Mouse (Mus musculus) layer of hippocampus, postnatal 36 days (tissue): ENCODE results near the gene Cmtm7. TPM values are rescaled to one million over a fixed set of nuclear protein-coding genes. Genes with fewer than 3 reads are reported as not detected.
A peak's percentile ranks its signal among the peaks of the same experiment; 100 is the strongest.

Experiments
- DNase-seq, 2 experiments: peaks; one replicate each; pipeline ENCODE4 v3.0.0; 2022
- total RNA-seq, 2 experiments: library from RNA; stranded (reverse); gene quantifications; 2 replicates each; pipeline ENCODE4 v1.2.3; 2021

Gene Cmtm7
- total RNA-seq = 1 to 10 TPM; 3.5 to 4.5 TPM

DNA sequence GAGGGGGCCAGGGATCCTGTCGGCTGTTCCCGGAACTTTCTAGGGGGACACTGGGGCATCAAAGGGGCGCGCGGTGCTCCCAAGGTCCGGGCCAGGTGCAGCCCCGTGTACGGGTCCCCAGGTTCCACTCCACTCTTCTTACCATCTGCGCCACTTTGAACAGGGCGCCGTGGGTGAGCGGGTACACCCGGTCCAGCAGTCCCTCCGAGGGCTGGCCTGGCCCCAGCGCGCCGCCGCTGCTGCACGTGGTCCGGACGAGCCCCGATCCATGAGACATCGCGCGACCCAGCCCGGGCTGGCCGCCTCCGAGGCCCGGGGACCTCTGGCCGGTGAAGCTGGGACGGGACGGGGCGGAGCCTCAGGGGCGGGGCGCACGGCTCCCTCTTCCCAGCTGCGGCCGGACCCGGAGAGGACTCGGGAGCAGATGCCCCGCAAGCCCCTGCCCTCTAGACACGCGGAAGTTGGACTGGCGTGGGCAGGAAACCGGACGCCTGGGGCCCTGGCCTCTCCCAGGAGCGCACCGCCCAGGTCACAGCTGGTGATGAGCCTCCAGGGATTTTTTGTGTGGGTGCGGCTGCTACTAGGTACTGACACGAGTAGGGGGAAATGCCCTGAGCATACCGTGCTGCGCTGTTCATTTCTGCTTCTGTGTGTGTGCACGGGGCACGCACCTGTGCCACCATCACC is at the start of gene Cmtm7:
Gene Cmtm7 (minus strand): TSS at position 331 of the 687 bp plus-strand sequence.
- DNase-seq = peak in 1 of 2 experiments; percentile 31

DNA sequence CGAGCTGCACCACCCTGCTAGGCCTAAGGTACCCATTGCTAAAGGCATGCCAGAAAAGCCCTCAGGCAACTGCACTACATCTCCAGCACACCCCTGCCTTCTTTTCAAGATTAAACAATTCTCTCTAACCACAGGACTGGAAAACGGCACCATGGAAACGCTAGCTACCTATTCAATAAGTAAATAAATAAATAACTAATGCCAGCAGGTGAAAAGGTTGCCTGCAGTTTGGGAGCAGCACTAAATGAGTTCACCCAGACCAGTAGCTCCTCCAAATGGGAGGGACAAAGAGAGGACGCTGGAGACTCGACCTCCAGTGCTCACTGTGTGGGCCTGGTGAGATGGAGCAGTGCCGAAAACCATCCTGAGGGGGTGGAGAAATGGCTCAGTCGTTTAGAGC is 48.7 kb upstream of the Cmtm7 start:
- DNase-seq = no peak

DNA sequence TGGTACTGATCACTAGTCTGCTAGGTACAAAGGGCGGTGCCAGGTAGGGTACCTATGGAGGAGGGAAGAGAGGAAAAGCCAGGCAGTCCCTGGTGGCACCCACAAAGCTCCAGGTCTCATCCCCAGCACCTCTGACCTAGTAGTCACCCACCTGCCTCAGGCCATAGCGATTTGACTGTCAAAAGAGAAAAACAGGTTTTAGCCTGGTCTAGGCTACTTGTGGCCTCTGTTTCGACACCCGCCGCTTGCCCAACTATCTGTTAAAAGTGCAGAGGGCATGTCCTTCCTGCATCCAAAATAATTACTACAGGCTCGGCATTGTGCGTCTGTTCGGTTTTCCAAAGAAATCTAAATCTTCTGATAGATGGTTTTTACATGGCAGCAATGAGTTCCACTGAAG is 48.0 kb upstream of the Cmtm7 start:
- DNase-seq = no peak

DNA sequence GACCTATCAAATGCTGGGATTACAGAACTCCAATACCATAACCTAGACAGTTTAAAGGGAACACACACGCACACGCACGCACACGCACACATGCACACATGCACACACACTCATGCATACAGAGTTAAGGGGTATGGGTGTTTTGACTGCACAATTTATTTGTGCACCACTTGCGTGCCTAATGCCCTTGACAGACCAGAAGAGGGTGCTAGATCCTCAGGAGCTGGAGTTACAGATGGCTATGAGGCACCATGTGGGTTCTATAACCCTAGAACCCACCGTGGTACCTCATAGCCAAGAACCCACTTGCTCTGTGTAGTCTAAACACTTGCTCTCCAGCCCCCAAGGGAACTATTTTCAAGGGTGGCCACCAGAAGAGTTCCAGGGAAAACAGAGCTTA is 46.7 kb upstream of the Cmtm7 start:
- DNase-seq = no peak

DNA sequence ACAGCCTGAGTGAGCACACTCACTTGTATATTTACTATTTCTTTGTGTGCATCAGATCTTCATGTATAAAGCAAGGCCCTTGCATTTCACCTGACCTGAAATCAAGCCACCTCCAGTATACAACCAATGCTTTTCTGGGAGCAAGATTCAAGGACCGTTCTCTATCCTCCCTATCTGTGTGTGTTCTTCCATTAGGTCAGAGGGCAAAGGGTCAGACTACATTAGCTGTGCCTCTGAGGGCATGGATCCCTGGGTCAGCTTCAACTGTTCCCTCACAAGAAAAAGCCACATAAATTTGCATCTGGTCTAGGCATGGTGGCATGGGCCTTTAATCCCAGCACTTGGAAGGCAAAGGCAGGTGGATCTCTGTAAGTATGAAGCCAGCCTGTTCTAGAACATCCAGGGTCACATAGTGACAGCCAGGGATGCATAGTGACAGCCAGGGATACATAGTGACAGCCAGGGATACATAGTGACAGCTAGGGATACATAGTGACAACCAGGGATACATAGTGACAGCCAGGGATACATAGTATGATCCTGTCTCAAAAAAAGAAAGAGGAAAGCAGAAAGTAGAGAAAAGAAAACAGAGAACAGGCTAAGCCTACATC is 45.7 kb upstream of the Cmtm7 start:
- no peak for DNase-seq

DNA sequence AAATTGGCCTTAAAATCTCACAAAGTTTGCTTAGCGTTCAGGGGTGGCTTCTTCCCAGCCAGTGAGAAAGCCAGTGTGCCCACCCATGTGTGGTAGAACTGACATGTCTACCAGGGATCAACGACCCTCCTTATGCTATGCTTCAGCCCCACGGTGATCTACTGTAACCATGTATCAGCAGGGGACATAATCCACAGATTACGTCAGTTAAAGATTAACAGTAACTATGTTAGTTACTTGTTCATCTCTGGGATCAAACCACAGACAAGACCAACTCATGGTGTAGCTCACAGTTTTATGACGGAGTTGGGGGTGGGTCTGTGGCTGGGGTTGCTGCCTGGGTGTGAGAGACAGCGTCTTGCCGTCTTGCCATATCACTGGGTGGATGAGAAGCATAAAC is 42.5 kb upstream of the Cmtm7 start:
- DNase-seq = no peak

DNA sequence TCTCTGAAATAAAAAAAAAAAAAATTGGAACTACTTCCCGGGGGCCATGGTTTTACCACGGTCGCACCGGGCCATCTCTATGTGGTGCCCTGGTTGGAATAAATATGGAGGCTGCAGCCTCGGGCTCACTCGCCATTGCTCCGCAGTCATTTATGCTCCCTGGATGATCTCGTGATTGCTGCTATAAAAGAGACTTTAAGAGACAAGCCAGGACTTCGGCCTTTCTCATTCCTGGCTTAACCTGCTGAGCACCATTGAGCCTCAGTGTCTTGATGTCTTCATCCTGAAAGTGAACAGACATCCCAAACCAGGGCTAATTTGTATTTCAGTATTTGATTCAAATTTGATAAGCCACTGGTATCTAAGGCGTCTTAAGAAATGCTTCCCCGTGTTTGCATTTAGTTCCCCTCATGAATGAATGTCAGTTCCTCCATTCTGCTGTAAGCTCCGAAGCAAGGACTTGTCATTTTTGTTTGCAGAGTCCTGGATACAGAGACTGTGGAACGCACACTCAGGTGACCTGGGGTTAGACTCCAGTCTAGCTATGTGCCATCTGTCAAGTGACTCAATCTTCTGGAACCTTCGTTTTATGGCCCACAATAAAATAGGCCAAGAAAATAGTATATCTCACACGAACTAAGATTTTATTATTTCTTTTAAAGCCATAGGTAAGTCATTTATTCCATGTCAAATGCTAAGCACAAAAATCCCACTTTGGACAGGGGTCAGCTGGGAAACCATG is 40.1 kb upstream of the Cmtm7 start:
- DNase-seq = no peak

- no peak for DNase-seq
These were observed 37.3 kb upstream of the Cmtm7 start for GRCm38 (mm10) chr9:114818918-114819317.

- no peak for DNase-seq
These were observed 35.4 kb upstream of the Cmtm7 start for GRCm38 (mm10) chr9:114817012-114817411.

DNA sequence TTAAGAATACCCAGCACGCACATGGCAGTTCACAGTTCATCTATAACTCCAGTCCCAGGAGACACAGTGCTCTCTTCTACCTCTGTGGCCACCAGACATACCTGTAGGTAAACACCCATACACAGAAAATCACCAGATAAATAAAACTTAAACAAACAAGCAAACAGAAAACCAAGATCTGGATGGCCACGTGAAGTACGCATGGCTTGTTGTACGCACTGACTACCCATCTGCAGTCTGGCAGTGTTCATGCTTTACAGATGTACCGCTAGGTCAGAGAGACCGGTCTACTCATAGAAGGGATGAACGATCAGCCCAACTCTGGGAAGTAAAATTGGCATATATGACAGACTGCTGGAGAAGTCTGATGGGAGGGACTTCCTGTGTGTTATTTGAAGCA is 34.5 kb upstream of the Cmtm7 start:
- DNase-seq = no peak

- DNase-seq = no peak
These were observed 33.7 kb upstream of the Cmtm7 start for GRCm38 (mm10) chr9:114815315-114815714.

GRCm38 (mm10) chr9:114812001-114812400 is 30.3 kb upstream of the Cmtm7 start:
- no peak for DNase-seq

GRCm38 (mm10) chr9:114810837-114811236 is 29.2 kb upstream of the Cmtm7 start:
- DNase-seq = no peak

GRCm38 (mm10) chr9:114808671-114809070 is 27.0 kb upstream of the Cmtm7 start:
- DNase-seq = no peak

DNA sequence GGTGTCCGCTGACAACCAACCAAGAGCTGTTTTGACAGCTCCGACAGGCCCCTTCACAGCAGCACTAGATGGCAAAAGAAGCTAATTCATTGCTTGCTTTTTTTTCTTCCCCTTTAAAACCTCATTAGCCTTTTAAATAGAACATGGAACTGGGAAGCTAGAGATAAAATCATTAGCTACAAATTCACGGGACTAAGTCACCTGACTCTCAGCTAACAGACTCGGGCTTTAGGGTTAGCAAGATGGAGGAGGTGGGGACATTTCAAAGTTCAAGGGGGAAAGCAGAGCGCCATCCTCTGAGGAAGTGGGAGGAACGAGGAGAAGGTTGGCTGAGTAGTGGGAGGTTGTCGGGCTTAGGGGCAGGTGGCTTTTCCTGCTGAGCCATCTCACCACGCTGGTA is 25.6 kb upstream of the Cmtm7 start:
- DNase-seq = no peak

- DNase-seq = peak; percentile 65
These were observed 23.6 kb upstream of the Cmtm7 start for GRCm38 (mm10) chr9:114805151-114805671.

GRCm38 (mm10) chr9:114802191-114802590 is 20.5 kb upstream of the Cmtm7 start:
- DNase-seq = no peak

GRCm38 (mm10) chr9:114801301-114801700 is 19.6 kb upstream of the Cmtm7 start:
- no peak for DNase-seq

- DNase-seq = no peak
These were observed 17.9 kb upstream of the Cmtm7 start for GRCm38 (mm10) chr9:114799498-114800107.

DNA sequence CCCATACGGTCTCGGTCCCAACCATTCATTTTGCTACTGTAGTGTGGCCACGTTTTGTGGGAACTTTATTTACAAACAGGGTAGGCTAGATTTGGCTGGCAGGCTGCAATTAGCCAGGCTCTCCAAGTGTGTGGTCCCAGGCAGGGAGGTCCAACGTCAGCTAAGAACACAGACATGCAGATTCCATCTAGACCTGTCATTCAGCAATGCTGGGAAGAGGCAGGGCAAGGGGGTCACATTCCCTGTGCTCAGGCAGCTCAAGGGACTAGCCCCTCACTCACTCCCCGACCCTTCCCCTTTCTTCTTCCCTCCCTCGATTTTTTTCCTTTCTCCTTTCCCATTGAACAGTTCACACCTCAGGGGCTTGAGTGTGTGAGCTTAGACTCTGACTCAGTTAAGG is 17.2 kb upstream of the Cmtm7 start:
- DNase-seq = no peak

DNA sequence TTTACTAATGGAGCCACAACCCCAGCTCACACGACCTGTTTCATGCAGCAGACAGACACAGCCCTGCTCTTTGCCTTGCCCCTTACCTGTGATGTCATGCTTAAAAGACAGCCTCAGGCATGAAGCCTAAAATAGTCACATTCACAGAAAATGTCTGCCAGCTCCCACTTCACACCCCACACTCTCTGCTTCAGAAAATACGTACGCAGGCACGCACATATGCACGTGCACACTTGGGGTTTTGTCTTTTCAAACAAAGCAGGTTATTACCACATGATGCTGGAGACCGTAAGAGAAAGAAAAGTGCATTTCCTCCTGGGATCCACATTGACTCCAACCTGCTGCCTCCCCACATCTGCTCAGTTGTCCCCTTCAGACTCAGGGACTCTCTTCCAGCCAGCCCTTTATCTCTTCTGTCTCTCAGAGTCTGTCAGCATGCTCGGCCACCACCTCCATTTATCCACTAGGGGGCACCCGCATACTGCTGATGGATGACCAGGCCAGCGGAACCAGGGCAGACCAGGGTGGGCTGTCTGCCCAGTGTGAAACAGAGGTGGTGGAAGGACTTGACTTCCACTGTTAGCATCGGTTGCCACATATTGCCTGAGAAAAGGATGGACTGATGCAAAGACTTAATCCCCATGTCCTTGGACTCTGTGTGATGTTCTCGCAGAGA is 15.8 kb upstream of the Cmtm7 start:
- peak; percentile 83 to 85 for DNase-seq

- DNase-seq = no peak
These were observed 14.9 kb upstream of the Cmtm7 start for GRCm38 (mm10) chr9:114796473-114797050.
